ENCODE assay signal across 8 mouse cellular contexts in the genomic region with DNA sequence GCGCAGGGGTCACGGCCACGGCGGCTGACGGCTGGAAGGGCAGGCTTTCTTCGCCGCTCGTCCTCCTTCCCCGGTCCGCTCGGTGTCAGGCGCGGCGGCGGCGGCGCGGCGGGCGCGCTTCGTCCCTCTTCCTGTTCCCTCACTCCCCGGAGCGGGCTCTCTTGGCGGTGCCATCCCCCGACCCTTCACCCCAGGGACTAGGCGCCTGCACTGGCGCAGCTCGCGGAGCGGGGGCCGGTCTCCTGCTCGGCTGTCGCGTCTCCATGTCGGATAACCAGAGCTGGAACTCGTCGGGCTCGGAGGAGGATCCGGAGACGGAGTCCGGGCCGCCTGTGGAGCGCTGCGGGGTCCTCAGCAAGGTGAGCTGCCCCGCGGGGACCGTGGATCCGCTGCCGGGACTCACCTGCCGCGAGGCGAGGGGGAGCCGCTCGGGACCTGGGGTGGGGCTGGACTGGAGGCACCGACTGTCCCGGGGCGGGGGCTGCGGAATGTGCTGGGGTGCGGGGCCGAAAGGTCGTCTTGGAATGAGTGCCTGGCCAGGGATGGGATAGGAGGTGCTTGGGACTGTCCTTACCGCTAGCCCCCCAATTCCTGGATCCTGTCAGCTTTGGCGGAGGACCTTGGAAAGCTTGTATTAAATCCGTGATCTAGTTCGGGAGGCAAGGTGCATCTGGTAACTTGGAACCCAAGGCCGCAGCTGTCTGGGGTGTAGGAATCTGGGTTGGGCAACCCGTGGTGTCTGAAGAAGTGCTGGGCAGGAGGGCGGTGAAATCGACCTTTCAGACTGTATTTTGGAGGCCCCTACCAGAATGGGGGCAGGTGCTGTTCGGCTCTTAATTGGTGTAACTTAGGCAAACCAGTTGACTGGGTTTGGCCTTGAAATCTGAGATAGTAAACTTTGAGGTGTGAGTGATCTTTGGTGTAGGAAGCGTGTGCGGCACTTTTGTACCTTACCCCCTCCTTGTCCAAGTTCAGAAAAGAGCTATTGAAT. TPM values are rescaled to one million over a fixed set of nuclear protein-coding genes. Genes with fewer than 3 reads are reported as not detected.
DNase-seq lines count a peak whose midpoint lies in the region; ATAC-seq and TF ChIP-seq lines count a peak whose summit lies in the region.
"Had no signal": no experiment of that assay in that cellular context is flagged by ENCODE, and none has a peak within 500 bp of the region (broad histone marks: within the 10 kb centered on the region; RNA-seq: fewer than 3 reads in every experiment).

No protein-coding gene starts in this region.

- no peaks in the 10 kb centered on the region for H3K27me3 ChIP-seq in thymus, adult 2 months (ENCODE audit: control insufficient read depth, insufficient read depth, low read length)
- H3K27me3 ChIP-seq in kidney, embryonic 14.5 days (ENCODE audit: control insufficient read depth, insufficient read depth, low read length): no peaks in the 10 kb centered on the region
- H3K27me3 ChIP-seq in lung, embryonic 14.5 days (ENCODE audit: insufficient read depth, low read length): no peaks in the 10 kb centered on the region

- ATAC-seq in kidney, embryonic 14.5 days (ENCODE audit: low FRiP score, low TSS enrichment): peak; percentile 77
- ATAC-seq in lung, embryonic 14.5 days (ENCODE audit: insufficient read depth): peak; percentile 4; the same call in 1 of the 2 replicates

- TF ChIP-seq POLR2A in thymus, adult 2 months (IDR thresholded peaks at IDR 0.05; ENCODE audit: control insufficient read depth, extremely low read depth, insufficient read depth, low read length, poor library complexity): no peak
- 0 out of 2 replicates have a peak, but pooled peaks have one; percentile 9 for TF ChIP-seq POLR2A in olfactory bulb, adult 2 months (IDR thresholded peaks at IDR 0.05; ENCODE audit: insufficient read depth, low read depth, low read length)

- no peak for TF ChIP-seq CTCF in thymus, adult 2 months (IDR thresholded peaks at IDR 0.05; ENCODE audit: borderline replicate concordance, control insufficient read depth, extremely low read depth, insufficient read depth, low read length, poor library complexity)
- no peak for TF ChIP-seq CTCF in lung, embryonic 14.5 days (IDR thresholded peaks at IDR 0.05; ENCODE audit: low read depth)
- TF ChIP-seq CTCF in olfactory bulb, adult 2 months (IDR thresholded peaks at IDR 0.05; ENCODE audit: insufficient read depth, low read depth, low read length): no peak

- H3K4me1 ChIP-seq in thymus, adult 2 months (replicated peaks; ENCODE audit: control insufficient read depth, insufficient read depth, low read length): peaks cover 3% of the 10 kb centered on the region; the same call in 1 of the 2 replicates
- no peaks in the 10 kb centered on the region for H3K4me1 ChIP-seq in brown adipose tissue, adult 24 weeks (ENCODE audit: control insufficient read depth, insufficient read depth, insufficient read length, low read length)
- peaks cover 6% of the 10 kb centered on the region for H3K4me1 ChIP-seq in kidney, embryonic 14.5 days (ENCODE audit: control insufficient read depth, insufficient read depth, low read length)
- H3K4me1 ChIP-seq in lung, embryonic 14.5 days (ENCODE audit: insufficient read depth): no peaks in the 10 kb centered on the region
- H3K4me1 ChIP-seq in olfactory bulb, adult 2 months (ENCODE audit: control insufficient read depth, insufficient read depth, low read length): no peaks in the 10 kb centered on the region

- peak overlapping the region; percentile 95 for H3K4me3 ChIP-seq in thymus, adult 2 months (ENCODE audit: control insufficient read depth, insufficient read depth, low read length)
- peak overlapping the region; percentile 94 for H3K4me3 ChIP-seq in brown adipose tissue, adult 24 weeks (ENCODE audit: insufficient read depth, low read depth, low read length)
- H3K4me3 ChIP-seq in kidney, embryonic 14.5 days (ENCODE audit: low read length): peak overlapping the region; percentile 100
- H3K4me3 ChIP-seq in lung, embryonic 14.5 days (ENCODE audit: low read depth, low read length): peak overlapping the region; percentile 93
- peak overlapping the region; percentile 95 for H3K4me3 ChIP-seq in olfactory bulb, adult 2 months (ENCODE audit: insufficient read depth, low read depth, low read length)

- DNase-seq in thymus, adult 2 months: peak; percentile 29
- no peak for DNase-seq in thymus, postnatal 25 days
- DNase-seq in gastrocnemius, postnatal 10 days: peak; percentile 59
- DNase-seq in lung, embryonic 14.5 days: peak; percentile 60

- H3K9ac ChIP-seq in kidney, embryonic 14.5 days (ENCODE audit: low read depth, low read length): peak overlapping the region; percentile 88
- H3K9ac ChIP-seq in lung, embryonic 14.5 days: peak overlapping the region; percentile 91

- WGBS in thymus, adult 2 months: under 1% methylated on average over 73 of the region's 73 CpGs
- 2% methylated on average over 52 of the region's 73 CpGs for WGBS in kidney, embryonic 14.5 days
- under 1% methylated on average over 71 of the region's 73 CpGs for WGBS in lung, embryonic 14.5 days
- 1% methylated on average over 73 of the region's 73 CpGs for WGBS in olfactory bulb, adult 2 months

- H3K27ac ChIP-seq in thymus, adult 2 months (ENCODE audit: control insufficient read depth, insufficient read depth, low read length): peak overlapping the region; percentile 62
- H3K27ac ChIP-seq in brown adipose tissue, adult 24 weeks (replicated peaks; ENCODE audit: low read depth, low read length): peak overlapping the region; percentile 93
- peak overlapping the region; percentile 85 for H3K27ac ChIP-seq in kidney, embryonic 14.5 days (ENCODE audit: low read depth, low read length)
- peak overlapping the region; percentile 89 for H3K27ac ChIP-seq in lung, embryonic 14.5 days (ENCODE audit: low read depth)
- peak overlapping the region; percentile 93 for H3K27ac ChIP-seq in olfactory bulb, adult 2 months (ENCODE audit: insufficient read depth, low read depth, low read length)

- H3K36me3 ChIP-seq in thymus, adult 2 months (ENCODE audit: control insufficient read depth, insufficient read depth, low read length): no peaks in the 10 kb centered on the region
- no peaks in the 10 kb centered on the region for H3K36me3 ChIP-seq in kidney, embryonic 14.5 days (ENCODE audit: control insufficient read depth, insufficient read depth, low read length)
- H3K36me3 ChIP-seq in lung, embryonic 14.5 days (ENCODE audit: insufficient read depth): no peaks in the 10 kb centered on the region

- H3K4me2 ChIP-seq in kidney, embryonic 14.5 days (replicated peaks; ENCODE audit: low read depth, low read length): peak overlapping the region; percentile 68
- H3K4me2 ChIP-seq in lung, embryonic 14.5 days: peak overlapping the region; percentile 88

- no peaks in the 10 kb centered on the region for H3K9me3 ChIP-seq in kidney, embryonic 14.5 days (ENCODE audit: control insufficient read depth, low read length)
- no peaks in the 10 kb centered on the region for H3K9me3 ChIP-seq in lung, embryonic 14.5 days (ENCODE audit: low read depth, low read length)

RNA-seq across cellular contexts. Expression of a gene that starts 0.8 kb away (rescaled TPM):
- polyA plus RNA-seq in thymus, adult 2 months (2012; rRNA removed): 24.2 and 34.1 TPM in 2 replicates
- 20.4 and 24.9 TPM in 2 replicates for polyA plus RNA-seq in brown adipose tissue, adult 24 weeks (2012; ENCODE audit: insufficient read depth, insufficient read length, missing spikeins)
- total RNA-seq in gastrocnemius, postnatal 10 days (2021): 10 to 100 TPM; 30.3 to 36.5 TPM
- polyA plus RNA-seq in kidney, embryonic 14.5 days (2014; fragmentation: Nextera tagmentation; extraction: Ambion mirVana): 8.4 and 13.4 TPM in 2 replicates
- polyA plus RNA-seq in lung, embryonic 14.5 days (2014; fragmentation: Nextera tagmentation; extraction: Ambion mirVana): 10.7 TPM in 2 replicates
- polyA plus RNA-seq in olfactory bulb, adult 2 months (2012; ENCODE audit: insufficient read depth, insufficient read length, low replicate concordance, missing spikeins): 201 TPM in 1 of 2 replicates, not detected in the other

RNA-seq across cellular contexts. Expression of a gene that starts 0.8 kb away (rescaled TPM):
- 3.0 and 3.3 TPM in 2 replicates for polyA plus RNA-seq in thymus, adult 2 months (2012; rRNA removed)
- 2.7 and 3.7 TPM in 2 replicates for polyA plus RNA-seq in brown adipose tissue, adult 24 weeks (2012; ENCODE audit: insufficient read depth, insufficient read length, missing spikeins)
- total RNA-seq in gastrocnemius, postnatal 10 days (2021): 1 to 10 TPM; 2.9 to 6.1 TPM
- 5.4 and 10.8 TPM in 2 replicates for polyA plus RNA-seq in kidney, embryonic 14.5 days (2014; fragmentation: Nextera tagmentation; extraction: Ambion mirVana)
- polyA plus RNA-seq in lung, embryonic 14.5 days (2014; fragmentation: Nextera tagmentation; extraction: Ambion mirVana): 10.2 and 11.3 TPM in 2 replicates
- polyA plus RNA-seq in olfactory bulb, adult 2 months (2012; ENCODE audit: insufficient read depth, insufficient read length, low replicate concordance, missing spikeins): not detected in 2 replicates

RNA-seq across cellular contexts. Expression of a gene that starts 52.7 kb away (rescaled TPM):
- not detected in 2 replicates for polyA plus RNA-seq in thymus, adult 2 months (2012; rRNA removed)
- not detected in 2 replicates for polyA plus RNA-seq in brown adipose tissue, adult 24 weeks (2012; ENCODE audit: insufficient read depth, insufficient read length, missing spikeins)
- total RNA-seq in gastrocnemius, postnatal 10 days (2021): not detected
- not detected in 2 replicates for polyA plus RNA-seq in kidney, embryonic 14.5 days (2014; fragmentation: Nextera tagmentation; extraction: Ambion mirVana)
- not detected in 2 replicates for polyA plus RNA-seq in lung, embryonic 14.5 days (2014; fragmentation: Nextera tagmentation; extraction: Ambion mirVana)
- not detected in 2 replicates for polyA plus RNA-seq in olfactory bulb, adult 2 months (2012; ENCODE audit: insufficient read depth, insufficient read length, low replicate concordance, missing spikeins)
- total RNA-seq: heart, postnatal 10 days had no signal
